Comparison of ENCODE assay signal across 10 mouse cellular contexts in genomic region chr2:158965003-158965665, GRCm38 (mm10).
DNase-seq lines count a peak whose midpoint lies in the region; ATAC-seq and TF ChIP-seq lines count a peak whose summit lies in the region.
"Had no signal": no experiment of that assay in that cellular context is flagged by ENCODE, and none has a peak within 500 bp of the region (broad histone marks: within the 10 kb centered on the region; RNA-seq: fewer than 3 reads in every experiment).

No protein-coding gene starts in this region.

- H3K4me1 ChIP-seq in heart, embryonic 12.5 days (replicated peaks): no peaks in the 10 kb centered on the region
- H3K4me1 ChIP-seq in kidney, postnatal 0 days (replicated peaks; ENCODE audit: insufficient read depth, low read length): no peaks in the 10 kb centered on the region
- H3K4me1 ChIP-seq in liver, embryonic 11.5 days (replicated peaks; ENCODE audit: control insufficient read depth, insufficient read depth, low read length): no peaks in the 10 kb centered on the region
- H3K4me1 ChIP-seq: embryonic facial prominence, embryonic 12.5 days; liver, embryonic 13.5 days had no signal

- peak; percentile 96 for DNase-seq in heart, adult 11 months
- peak; percentile 36 to 65 for DNase-seq in adrenal gland, postnatal 36 days
- DNase-seq in kidney, postnatal 0 days (ENCODE audit: low spot score): peak; percentile 54
- peak; percentile 50 to 69 for DNase-seq in lung, adult 18-20 months
- DNase-seq in testis, postnatal 10 days (ENCODE audit: low spot score): peak; percentile 45
- DNase-seq in liver, embryonic 11.5 days (ENCODE audit: low spot score): no peak
- DNase-seq in gastrocnemius, adult 8-10 months (ENCODE audit: low spot score in 2 of 2): no peak
- DNase-seq: liver, embryonic 13.5 days had no signal

- 65% methylated on average over 6 of the region's 6 CpGs for WGBS in heart, embryonic 12.5 days
- 61% methylated on average over 6 of the region's 6 CpGs for WGBS in kidney, postnatal 0 days
- 75% methylated on average over 6 of the region's 6 CpGs for WGBS in liver, embryonic 11.5 days

- no peak overlapping the region for H3K4me3 ChIP-seq in heart, embryonic 12.5 days
- H3K4me3 ChIP-seq in kidney, postnatal 0 days (replicated peaks; ENCODE audit: low read depth, low read length): no peak overlapping the region
- no peak overlapping the region for H3K4me3 ChIP-seq in liver, embryonic 11.5 days (ENCODE audit: low read depth, low read length)
- H3K4me3 ChIP-seq: embryonic facial prominence, embryonic 12.5 days; liver, embryonic 13.5 days had no signal

- no peaks in the 10 kb centered on the region for H3K36me3 ChIP-seq in heart, embryonic 12.5 days
- no peaks in the 10 kb centered on the region for H3K36me3 ChIP-seq in kidney, postnatal 0 days (ENCODE audit: insufficient read depth, low read length)
- H3K36me3 ChIP-seq in liver, embryonic 11.5 days (ENCODE audit: control insufficient read depth, insufficient read depth, low read length): no peaks in the 10 kb centered on the region
- H3K36me3 ChIP-seq: embryonic facial prominence, embryonic 12.5 days; liver, embryonic 13.5 days had no signal

- H3K4me2 ChIP-seq in heart, embryonic 12.5 days: no peak overlapping the region
- H3K4me2 ChIP-seq in kidney, postnatal 0 days (ENCODE audit: low read length): no peak overlapping the region
- no peak overlapping the region for H3K4me2 ChIP-seq in liver, embryonic 11.5 days
- H3K4me2 ChIP-seq: embryonic facial prominence, embryonic 12.5 days; liver, embryonic 13.5 days had no signal

- no peak overlapping the region for H3K27ac ChIP-seq in heart, embryonic 12.5 days (ENCODE audit: poor library complexity, severe bottlenecking)
- no peak overlapping the region for H3K27ac ChIP-seq in kidney, postnatal 0 days
- H3K27ac ChIP-seq in liver, embryonic 11.5 days (ENCODE audit: low read depth, low read length): no peak overlapping the region
- H3K27ac ChIP-seq: embryonic facial prominence, embryonic 12.5 days; liver, embryonic 13.5 days had no signal

- no peak for TF ChIP-seq CTCF in kidney, postnatal 0 days (IDR thresholded peaks at IDR 0.05; ENCODE audit: low read depth)

- no peak for ATAC-seq in heart, embryonic 12.5 days (ENCODE audit: insufficient number of reproducible peaks, low FRiP score)
- ATAC-seq in kidney, postnatal 0 days (replicated peaks; ENCODE audit: low FRiP score, low read depth): no peak
- ATAC-seq in liver, embryonic 11.5 days (replicated peaks; ENCODE audit: low FRiP score): no peak

- no peaks in the 10 kb centered on the region for H3K27me3 ChIP-seq in heart, embryonic 12.5 days (replicated peaks)
- no peaks in the 10 kb centered on the region for H3K27me3 ChIP-seq in kidney, postnatal 0 days (ENCODE audit: insufficient read depth, low read length)
- H3K27me3 ChIP-seq in liver, embryonic 11.5 days (replicated peaks; ENCODE audit: control insufficient read depth, insufficient read depth, low read length): no peaks in the 10 kb centered on the region
- H3K27me3 ChIP-seq: embryonic facial prominence, embryonic 12.5 days; liver, embryonic 13.5 days had no signal

- H3K9ac ChIP-seq in heart, embryonic 12.5 days: no peak overlapping the region
- H3K9ac ChIP-seq in kidney, postnatal 0 days (ENCODE audit: low read depth, low read length): no peak overlapping the region
- no peak overlapping the region for H3K9ac ChIP-seq in liver, embryonic 11.5 days (ENCODE audit: low read depth, low read length)
- H3K9ac ChIP-seq: embryonic facial prominence, embryonic 12.5 days; liver, embryonic 13.5 days had no signal

- 0 out of 2 replicates have a peak, but pooled peaks cover 3% of the 10 kb centered on the region for H3K9me3 ChIP-seq in heart, embryonic 12.5 days (replicated peaks)
- H3K9me3 ChIP-seq in kidney, postnatal 0 days (replicated peaks; ENCODE audit: low read length): no peaks in the 10 kb centered on the region
- no peaks in the 10 kb centered on the region for H3K9me3 ChIP-seq in liver, embryonic 11.5 days (ENCODE audit: control insufficient read depth, low read length)
- H3K9me3 ChIP-seq: embryonic facial prominence, embryonic 12.5 days; liver, embryonic 13.5 days had no signal

Comparison
In these comparisons a context has a peak if more than half of its experiments do, and no peak if none do; other contexts are left out.
1. DNase-seq: peak in heart, adult 11 months (single experiment), adrenal gland, postnatal 36 days (2 of 2), kidney, postnatal 0 days (single experiment), lung, adult 18-20 months (2 of 2) and testis, postnatal 10 days (single experiment); none in liver, embryonic 11.5 days (single experiment) and gastrocnemius, adult 8-10 months (0 of 2).